Mouse (Mus musculus): Measurements from ENCODE around the gene Slc15a3.

The Slc15a3 gene

GRCm38 (mm10) chr19:10839010-10839892, at the start of gene Slc15a3:
Gene Slc15a3 (plus strand): TSS chr19:10839727.
- DNase-seq = no peak

DNA sequence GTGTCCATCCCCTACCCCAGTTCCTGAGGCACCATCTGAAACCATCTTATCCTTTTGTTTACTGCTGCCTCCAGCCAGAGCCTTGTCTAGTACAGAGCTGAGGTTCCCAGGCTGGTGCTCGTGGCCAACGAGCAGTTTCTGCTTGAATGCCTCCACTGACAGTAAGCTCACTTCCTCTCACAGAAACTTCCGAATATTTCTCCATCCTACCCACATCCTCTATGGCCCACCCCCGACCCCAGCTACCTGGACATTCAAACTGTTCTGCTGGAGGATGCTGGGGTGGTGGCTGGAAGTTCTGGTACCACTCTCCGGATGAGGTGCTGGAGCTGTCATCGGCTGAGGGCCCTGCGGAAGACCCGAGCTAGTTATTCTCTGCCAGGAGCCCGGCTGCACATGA, 49.2 kb upstream of the Slc15a3 start:
- no peak for DNase-seq

DNA sequence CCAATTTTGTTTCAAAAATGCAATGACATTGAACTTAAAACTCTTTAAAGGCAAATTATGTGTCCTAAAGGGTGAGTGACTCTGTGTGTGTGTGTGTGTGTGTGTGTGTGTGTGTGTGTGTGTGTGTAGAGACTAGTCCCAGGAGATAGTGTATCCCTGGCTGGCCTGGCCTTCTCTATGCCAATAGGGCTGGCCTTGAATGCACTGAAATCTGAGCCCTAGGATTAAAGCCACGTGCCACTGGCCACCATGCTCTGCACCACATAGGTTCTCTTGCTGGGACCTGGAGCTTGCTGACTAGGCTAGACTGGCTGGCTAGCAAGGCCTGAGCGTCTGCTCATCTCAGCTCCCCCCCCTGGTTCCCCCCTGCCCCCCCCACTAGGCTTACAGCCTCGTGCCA, 46.5 kb upstream of the Slc15a3 start:
- DNase-seq = no peak

DNA sequence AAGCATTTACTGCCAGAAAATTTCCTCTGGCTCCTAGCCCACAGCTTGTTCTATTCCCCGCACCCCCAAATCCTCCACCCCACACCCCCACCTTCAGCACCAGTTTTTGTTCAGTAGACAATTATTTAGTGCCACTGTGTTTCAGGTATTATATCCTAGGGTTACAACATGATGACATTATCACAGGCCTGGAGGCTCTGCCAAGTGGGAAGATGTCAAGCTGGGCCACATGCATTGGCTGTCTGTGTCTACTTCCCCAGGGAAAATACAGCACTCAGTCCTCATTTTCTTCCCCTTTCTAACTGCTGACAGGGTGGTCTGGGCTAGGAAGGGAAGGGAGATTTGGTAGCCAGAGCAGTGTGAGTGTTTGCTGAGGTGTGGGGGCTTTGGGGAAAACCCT, 44.6 kb upstream of the Slc15a3 start:
- no peak for DNase-seq

GRCm38 (mm10) chr19:10798576-10798975, 41.0 kb upstream of the Slc15a3 start:
- DNase-seq = no peak

GRCm38 (mm10) chr19:10799155-10799554, 40.4 kb upstream of the Slc15a3 start:
- no peak for DNase-seq

- DNase-seq = no peak
Observed at GRCm38 (mm10) chr19:10801070-10801469, 38.5 kb upstream of the Slc15a3 start.

- DNase-seq = no peak
Observed at GRCm38 (mm10) chr19:10801906-10802305, 37.6 kb upstream of the Slc15a3 start.

- DNase-seq = no peak
Observed at GRCm38 (mm10) chr19:10803751-10804150, 35.8 kb upstream of the Slc15a3 start.

GRCm38 (mm10) chr19:10804850-10805660, 34.5 kb upstream of the Slc15a3 start:
- no peak for DNase-seq

DNA sequence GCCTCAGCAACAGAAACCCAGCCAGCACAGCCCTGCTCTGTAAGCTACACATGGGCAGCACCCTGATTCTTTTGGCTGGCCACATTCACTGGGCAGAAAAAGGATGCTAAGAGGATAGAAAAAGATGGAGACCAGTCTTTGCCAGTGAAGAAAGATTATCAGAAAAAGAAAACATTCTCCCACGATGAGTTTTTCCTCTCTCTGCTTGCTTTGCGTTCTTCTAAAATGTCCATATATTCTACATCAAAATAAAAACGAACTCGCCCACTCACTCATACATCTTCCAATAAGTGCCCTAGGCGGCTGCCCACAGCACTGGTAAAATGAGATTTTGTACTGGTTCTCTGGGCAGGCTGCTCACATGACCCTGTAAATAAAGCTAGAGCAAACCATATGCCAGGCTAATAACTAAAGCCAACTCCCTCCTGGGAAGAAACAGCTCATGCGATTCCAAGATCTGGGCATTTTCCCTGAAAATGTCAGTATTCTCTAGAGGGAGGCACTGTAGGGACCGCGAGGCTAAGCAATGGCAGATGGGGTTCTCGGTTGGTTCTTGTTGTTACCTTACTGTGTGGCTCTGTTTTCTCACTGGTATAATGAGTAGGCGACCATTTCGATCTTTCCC, 33.8 kb upstream of the Slc15a3 start:
- DNase-seq = no peak

GRCm38 (mm10) chr19:10808524-10809233, 30.8 kb upstream of the Slc15a3 start:
- no peak for DNase-seq

GRCm38 (mm10) chr19:10809428-10810175, 29.9 kb upstream of the Slc15a3 start:
- DNase-seq = no peak

- DNase-seq = no peak
Observed at GRCm38 (mm10) chr19:10810176-10810492, 29.4 kb upstream of the Slc15a3 start.

- no peak for DNase-seq
Observed at GRCm38 (mm10) chr19:10811471-10811870, 28.1 kb upstream of the Slc15a3 start.

DNA sequence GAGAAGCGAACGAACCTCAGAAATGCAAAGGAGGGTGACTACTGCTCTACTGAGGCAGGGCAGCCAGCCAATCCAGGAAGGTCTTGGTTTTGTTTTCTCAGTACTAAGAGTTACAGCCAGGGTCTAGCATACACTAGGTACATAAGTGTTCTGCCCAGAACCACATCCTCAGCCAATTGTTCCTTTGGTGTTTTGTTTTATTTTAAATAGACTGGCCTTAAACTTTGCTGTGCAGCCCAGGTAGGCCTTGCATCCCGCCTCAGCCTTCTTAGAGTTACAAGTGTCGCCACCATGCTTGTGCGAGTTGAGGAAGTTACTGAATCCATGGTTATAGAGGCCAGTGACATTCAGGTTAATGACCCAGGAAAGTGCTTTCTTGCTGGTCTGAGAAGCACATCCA, 26.5 kb upstream of the Slc15a3 start:
- no peak for DNase-seq

DNA sequence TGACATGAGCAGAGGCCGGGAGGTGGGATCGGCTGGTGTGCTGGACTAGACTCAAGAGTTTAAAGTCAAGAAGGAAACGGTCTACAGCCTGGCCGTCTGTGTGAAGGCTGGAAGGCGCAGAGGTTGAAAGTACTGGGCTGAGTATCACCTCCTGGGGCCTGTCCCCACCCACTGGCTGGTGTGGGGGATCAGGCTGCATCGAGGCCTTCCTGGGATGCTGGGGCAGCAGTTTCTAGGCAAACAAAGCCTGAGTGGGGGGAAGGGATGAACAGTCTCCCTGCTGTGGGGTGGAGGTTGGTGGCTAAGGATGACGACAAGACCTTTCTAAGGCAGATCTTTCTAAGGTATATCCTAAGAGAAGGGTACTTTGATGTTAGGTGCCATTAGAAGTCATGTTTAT, 25.6 kb upstream of the Slc15a3 start:
- DNase-seq = no peak

DNA sequence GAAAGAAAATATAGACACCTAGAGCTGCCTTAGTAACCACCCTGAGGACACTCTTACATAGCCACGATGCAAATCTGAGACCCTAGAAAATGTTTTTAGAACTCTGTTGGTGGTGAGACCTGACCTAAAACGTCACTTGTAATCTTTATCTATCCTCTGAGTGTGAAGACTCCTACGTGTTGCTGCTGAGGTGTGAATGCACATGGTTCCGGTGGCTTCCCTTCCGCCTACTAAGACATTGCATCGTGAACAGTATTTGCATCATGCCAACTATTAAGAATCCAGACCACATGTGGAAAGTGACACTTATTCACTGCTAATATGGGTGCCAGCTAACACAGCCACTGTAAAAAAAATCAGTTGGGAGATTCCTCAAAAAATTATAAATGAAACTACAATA, 23.7 kb upstream of the Slc15a3 start:
- DNase-seq = no peak

GRCm38 (mm10) chr19:10816462-10816861, 23.1 kb upstream of the Slc15a3 start:
- DNase-seq = no peak

DNA sequence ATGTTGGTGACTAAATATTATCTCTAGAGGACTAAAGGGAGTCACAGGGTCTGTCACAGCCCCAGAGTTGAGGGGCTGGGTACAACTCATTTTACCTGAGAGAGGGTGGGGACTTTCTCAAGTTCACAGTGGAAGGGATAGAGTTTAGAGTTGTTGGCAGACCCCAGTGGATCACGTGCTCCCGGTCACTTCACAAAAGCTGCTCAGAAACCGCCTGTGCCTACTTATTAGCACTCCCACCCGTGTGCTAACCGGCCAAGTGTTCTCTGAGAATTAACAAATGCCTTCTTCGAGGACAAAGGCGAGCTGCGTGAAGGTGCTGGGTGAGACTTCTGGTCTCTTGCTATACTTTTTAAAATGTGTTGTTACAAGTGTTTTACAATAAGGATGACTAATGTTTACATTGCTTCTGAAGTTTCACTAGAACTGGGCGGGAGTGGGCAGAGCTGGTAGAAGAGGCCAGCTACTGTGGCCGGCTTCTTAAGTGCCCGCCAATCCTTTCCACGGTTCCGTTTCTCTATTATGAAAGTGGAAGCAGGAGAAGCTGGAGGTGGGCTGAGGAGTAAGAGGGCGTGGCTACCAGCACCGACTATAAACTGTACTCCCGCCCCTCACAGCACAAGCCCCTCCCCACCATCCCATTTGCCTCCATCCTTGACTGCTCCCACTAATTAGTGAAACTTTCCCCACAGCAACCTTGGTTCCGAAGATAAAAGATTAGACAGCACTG, 21.1 kb upstream of the Slc15a3 start:
- DNase-seq = no peak

GRCm38 (mm10) chr19:10821319-10821718, 18.2 kb upstream of the Slc15a3 start:
- no peak for DNase-seq

DNA sequence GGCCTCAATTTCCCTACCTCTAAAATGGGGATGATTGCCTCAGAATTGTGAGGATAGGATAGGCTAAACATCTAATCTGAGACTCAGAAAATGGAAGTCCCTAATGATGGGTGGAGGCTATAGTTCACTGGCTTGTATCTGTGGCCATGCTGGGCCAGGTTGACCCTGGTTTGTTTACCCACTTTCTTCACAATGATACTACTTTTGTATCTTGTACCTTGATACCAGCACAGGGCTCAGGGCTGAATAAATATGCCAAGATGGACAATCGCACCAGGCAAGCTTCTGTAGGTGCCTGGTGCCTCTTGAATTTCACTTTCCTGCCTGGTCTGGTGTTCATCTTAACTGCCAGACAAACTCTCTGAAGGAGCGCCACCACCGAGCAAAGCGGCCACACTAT, 17.0 kb upstream of the Slc15a3 start:
- no peak for DNase-seq

Measured in thymus, postnatal 25 days (tissue).